Comparison of ENCODE assay signal across 8 mouse cellular contexts in the genomic region with DNA sequence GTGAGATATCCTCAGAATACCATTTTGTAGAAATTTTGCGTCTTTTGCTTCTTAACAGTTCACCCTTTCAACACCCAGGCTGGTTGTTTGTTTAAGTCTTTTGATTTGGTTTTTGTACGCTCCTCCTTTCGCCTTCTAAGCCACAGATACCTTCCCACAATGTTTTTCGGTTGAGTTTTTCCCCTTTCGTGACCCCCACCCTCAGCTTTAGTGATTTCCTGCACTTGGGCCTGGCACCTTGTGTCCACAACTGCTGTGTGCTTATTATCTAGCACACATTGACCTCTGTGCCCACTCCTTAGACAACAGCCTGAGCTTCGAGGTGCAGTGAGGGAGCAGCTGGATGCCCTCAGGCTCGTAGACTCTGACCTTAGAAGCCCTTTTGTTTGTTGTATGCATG. TPM values are rescaled to one million over a fixed set of nuclear protein-coding genes. Genes with fewer than 3 reads are reported as not detected.
A peak's percentile ranks its signal among the peaks of the same experiment; 100 is the strongest.
DNase-seq lines count a peak whose midpoint lies in the region; ATAC-seq and TF ChIP-seq lines count a peak whose summit lies in the region.

No protein-coding gene starts in this region.

- H3K27ac ChIP-seq in gastrocnemius, adult 2 months = peak overlapping the region; percentile 99
- H3K27ac ChIP-seq in forebrain, embryonic 14.5 days (ENCODE audit: low read depth, low read length) = no peak overlapping the region
- H3K27ac ChIP-seq in liver, postnatal 0 days (ENCODE audit: low read depth) = no peak overlapping the region

- no peak for ATAC-seq in forebrain, embryonic 14.5 days
- no peak for ATAC-seq in liver, postnatal 0 days
- no peak for ATAC-seq in activated CD4-positive, CD25-positive, alpha-beta regulatory T cell, adult 4 months

- H3K36me3 ChIP-seq in C2C12 (ENCODE audit: control insufficient read depth, insufficient read depth) = peaks cover 19% of the 10 kb centered on the region
- peaks cover 11% of the 10 kb centered on the region for H3K36me3 ChIP-seq in forebrain, embryonic 14.5 days (ENCODE audit: control insufficient read depth, insufficient read depth, low read length)
- no peaks in the 10 kb centered on the region for H3K36me3 ChIP-seq in liver, postnatal 0 days (replicated peaks; ENCODE audit: insufficient read depth, low read length)

- peaks cover 61% of the 10 kb centered on the region for H3K79me2 ChIP-seq in C2C12 (ENCODE audit: control insufficient read depth, insufficient read depth)

- no peak for TF ChIP-seq CTCF in gastrocnemius, adult 2 months (IDR thresholded peaks at IDR 0.05)
- no peak for TF ChIP-seq CTCF in C2C12 (IDR thresholded peaks at IDR 0.05; ENCODE audit: control insufficient read depth, insufficient read depth, insufficient read length)
- no peak for TF ChIP-seq CTCF in liver, postnatal 0 days (IDR thresholded peaks at IDR 0.05; ENCODE audit: low read depth)

- intact Hi-C loops in gastrocnemius, adult 2 months (cut with DNase I) = loop anchor here (5.0 kb wide), 1 partner anchor 359 kb away; a partner anchor contains a TSS

- no peak for DNase-seq in gastrocnemius, adult 2 months
- DNase-seq in gastrocnemius, postnatal 10 days = no peak
- no peak for DNase-seq in forebrain, embryonic 14.5 days (ENCODE audit: low spot score)
- DNase-seq in liver, postnatal 0 days = no peak
- DNase-seq in adrenal gland, postnatal 10 days = no peak
- DNase-seq in adrenal gland, postnatal 4 days (ENCODE audit: low spot score in 2 of 2) = no peak

- H3K4me2 ChIP-seq in forebrain, embryonic 14.5 days (ENCODE audit: low read length) = peak overlapping the region; percentile 59
- peak overlapping the region; percentile 86 for H3K4me2 ChIP-seq in liver, postnatal 0 days (ENCODE audit: low read depth, low read length)

- H3K27me3 ChIP-seq in C2C12 (ENCODE audit: control insufficient read depth, insufficient read depth, insufficient read length) = no peaks in the 10 kb centered on the region
- no peaks in the 10 kb centered on the region for H3K27me3 ChIP-seq in forebrain, embryonic 14.5 days (replicated peaks; ENCODE audit: control insufficient read depth, insufficient read depth, low read length)
- no peaks in the 10 kb centered on the region for H3K27me3 ChIP-seq in liver, postnatal 0 days (ENCODE audit: insufficient read depth, low read length)

- H3K9me3 ChIP-seq in forebrain, embryonic 14.5 days (replicated peaks; ENCODE audit: control insufficient read depth, low read length) = peaks cover 6% of the 10 kb centered on the region
- H3K9me3 ChIP-seq in liver, postnatal 0 days (ENCODE audit: low read length) = no peaks in the 10 kb centered on the region

- no peak for TF ChIP-seq EP300 in liver, postnatal 0 days (IDR thresholded peaks at IDR 0.05; ENCODE audit: low read depth)

- peaks cover 5% of the 10 kb centered on the region for H3K4me1 ChIP-seq in forebrain, embryonic 14.5 days (ENCODE audit: control insufficient read depth, insufficient read depth, low read length)
- peaks cover 11% of the 10 kb centered on the region for H3K4me1 ChIP-seq in liver, postnatal 0 days (ENCODE audit: insufficient read depth)

- 69% methylated on average over 7 of the region's 7 CpGs for WGBS in forebrain, embryonic 14.5 days
- 58% methylated on average over 7 of the region's 7 CpGs for WGBS in liver, postnatal 0 days (ENCODE audit: insufficient replicate concordance)

- H3K79me3 ChIP-seq in C2C12 (ENCODE audit: low read depth) = peaks cover 58% of the 10 kb centered on the region

- peak overlapping the region; percentile 49 for H3ac ChIP-seq in C2C12 (ENCODE audit: control insufficient read depth, insufficient read length, low read depth)

- peak overlapping the region; percentile 99 for H3K4me3 ChIP-seq in gastrocnemius, adult 2 months
- H3K4me3 ChIP-seq in C2C12 (ENCODE audit: insufficient read depth, poor library complexity, severe bottlenecking) = peak overlapping the region; percentile 74
- H3K4me3 ChIP-seq in forebrain, embryonic 14.5 days (ENCODE audit: low read depth, low read length) = peak overlapping the region; percentile 71
- peak overlapping the region; percentile 71; the same call in 1 of the 2 replicates for H3K4me3 ChIP-seq in liver, postnatal 0 days (ENCODE audit: low read depth, low read length)

- peak overlapping the region; percentile 91 for H3K9ac ChIP-seq in forebrain, embryonic 14.5 days (ENCODE audit: low read length)
- peak overlapping the region; percentile 70 for H3K9ac ChIP-seq in liver, postnatal 0 days (replicated peaks)

TF ChIP-seq in C2C12, 6 proteins besides CTCF, POLR2A, EP300 and RAD21:
- TF ChIP-seq FOSL1 (IDR thresholded peaks at IDR 0.05; ENCODE audit: insufficient read depth, low read length, poor library complexity, severe bottlenecking) (no peak), MYOG (IDR thresholded peaks at IDR 0.05; ENCODE audit: control insufficient read depth, extremely low read depth, insufficient read length) (no peak), CEBPB (IDR thresholded peaks at IDR 0.05; ENCODE audit: low read depth) (no peak), MAX (IDR thresholded peaks at IDR 0.05) (no peak), USF1 (IDR thresholded peaks at IDR 0.05; ENCODE audit: low read depth) (no peak), MYOD1 (IDR thresholded peaks at IDR 0.05; ENCODE audit: control insufficient read depth, insufficient read length, low read depth) (no peak)

RNA-seq across cellular contexts. Expression of a gene that starts 1.2 kb away (rescaled TPM):
- total RNA-seq in gastrocnemius, adult 2 months (2021) = 10 to 100 TPM; 23.7 to 32.0 TPM
- 10 to 100 TPM; 30.2 to 34.1 TPM for total RNA-seq in gastrocnemius, postnatal 10 days (2021)
- polyA plus RNA-seq in C2C12 (2012; fragmentation: generic; extraction: Trizol) = 6.6 TPM
- polyA plus RNA-seq in forebrain, embryonic 14.5 days (2014; fragmentation: Nextera tagmentation; extraction: Ambion mirVana) = 69.9 and 77.0 TPM in 2 replicates
- 8.5 and 8.8 TPM in 2 replicates for polyA plus RNA-seq in liver, postnatal 0 days (2015; fragmentation: Nextera tagmentation; extraction: Ambion mirVana)
- 10 to 100 TPM; 52.8 to 59.0 TPM for polyA plus RNA-seq in activated CD4-positive, CD25-positive, alpha-beta regulatory T cell, adult 4 months (2017; shearing (Covaris generic))
- total RNA-seq in adrenal gland, postnatal 10 days (2021) = 10 to 100 TPM; 33.8 to 49.5 TPM
- 10 to 100 TPM; 49.4 to 53.4 TPM for total RNA-seq in adrenal gland, postnatal 4 days (2021)

RNA-seq across cellular contexts. Expression of a gene that starts 28.8 kb away (rescaled TPM):
- 1 to 10 TPM; 1.5 to 3.0 TPM for total RNA-seq in gastrocnemius, adult 2 months (2021)
- 1 to 10 TPM; 4.7 to 5.0 TPM for total RNA-seq in gastrocnemius, postnatal 10 days (2021)
- 0.11 TPM for polyA plus RNA-seq in C2C12 (2012; fragmentation: generic; extraction: Trizol)
- 0.46 and 1.2 TPM in 2 replicates for polyA plus RNA-seq in forebrain, embryonic 14.5 days (2014; fragmentation: Nextera tagmentation; extraction: Ambion mirVana)
- 0.08 and 0.26 TPM in 2 replicates for polyA plus RNA-seq in liver, postnatal 0 days (2015; fragmentation: Nextera tagmentation; extraction: Ambion mirVana)
- under 1 TPM; 0.50 to 0.99 TPM for polyA plus RNA-seq in activated CD4-positive, CD25-positive, alpha-beta regulatory T cell, adult 4 months (2017; shearing (Covaris generic))
- under 1 TPM; 0.67 to 0.78 TPM for total RNA-seq in adrenal gland, postnatal 10 days (2021)
- total RNA-seq in adrenal gland, postnatal 4 days (2021) = 1 to 10 TPM; 1.8 to 2.1 TPM
